Mouse (Mus musculus) macrophage (primary cell): ENCODE results near the gene Ap4e1. TPM values are rescaled to one million over a fixed set of nuclear protein-coding genes. Genes with fewer than 3 reads are reported as not detected.
"Not testable (repeated sequence)": the region's sequence is repeated elsewhere in the genome, so short reads cannot be mapped to it uniquely, and the experiment has no call there.

Experiments used
- H3K27ac ChIP-seq: fragments of 350-480 bp; formaldehyde crosslinking; 2 replicates; pipeline ENCODE4 v1.9.0; 2021
- H3K36me3 ChIP-seq: fragments of 350-480 bp; formaldehyde crosslinking; 2 replicates; pipeline ENCODE4 v1.9.0; 2021; ENCODE audit errors: inconsistent target
- H3K4me3 ChIP-seq: fragments of 350-480 bp; formaldehyde crosslinking; 2 replicates; pipeline ENCODE4 v1.9.0; 2021; ENCODE audit errors: inconsistent target
- H3K79me2 ChIP-seq: fragments of 350-480 bp; formaldehyde crosslinking; 2 replicates; pipeline ENCODE4 v1.9.0; 2021; ENCODE audit errors: inconsistent target
- WGBS: methylation state at CpG from one replicate; pipeline ENCODE4 v1.1.7; 2026; ENCODE audit warnings: inconsistent platforms; ENCODE audit not compliant: missing documents; 5-methylcytosine and 5-hydroxymethylcytosine counted together
- polyA plus RNA-seq: library from polyadenylated mRNA; stranded (reverse); fragments of 250-400 nt; gene quantifications from 3 replicates; pipeline ENCODE4 v1.2.4, GENCODE M21; 2018; ENCODE audit warnings: inconsistent platforms

Gene Ap4e1
- polyA plus RNA-seq, 1 experiment from 2014 or later, result 6.6 TPM

- Histone ChIP-seq H3K4me3 (no peak overlapping the region), H3K27ac (peak overlapping the region; percentile 76), H3K79me2 (no peaks in the 10 kb centered on the region), H3K36me3 (0 out of 2 replicates have a peak, but pooled peaks cover 20% of the 10 kb centered on the region)
- 55% methylated on average over 9 of the region's 9 CpGs for whole genome bisulfite sequencing
Observed at GRCm38 (mm10) chr2:127035006-127035605, 26.6 kb downstream of the Ap4e1 start.

GRCm38 (mm10) chr2:127037299-127037698 is 28.8 kb downstream of the Ap4e1 start:
- no peaks in the 10 kb centered on the region for H3K79me2 ChIP-seq
- H3K27ac ChIP-seq, result no peak overlapping the region
- peaks cover 15% of the 10 kb centered on the region; the same call in 1 of the 2 replicates for H3K36me3 ChIP-seq
- 93% methylated on average over 4 of the region's 4 CpGs for WGBS
- no peak overlapping the region for H3K4me3 ChIP-seq

- no peak overlapping the region for H3K27ac ChIP-seq
- H3K79me2 ChIP-seq, result no peaks in the 10 kb centered on the region
- WGBS, result 95% methylated on average over 9 of the region's 9 CpGs
- peaks cover 57% of the 10 kb centered on the region for H3K36me3 ChIP-seq
- H3K4me3 ChIP-seq, result no peak overlapping the region
Observed at GRCm38 (mm10) chr2:127061471-127061870, 53.0 kb downstream of the Ap4e1 start.

- H3K4me3 ChIP-seq, result no peak overlapping the region
- H3K36me3 ChIP-seq, result peaks cover 15% of the 10 kb centered on the region; the same call in 1 of the 2 replicates
- WGBS, result 98% methylated on average over 7 of the region's 7 CpGs
- peaks cover 32% of the 10 kb centered on the region for H3K79me2 ChIP-seq
- no peak overlapping the region for H3K27ac ChIP-seq
Observed at GRCm38 (mm10) chr2:127068806-127069205, 60.3 kb downstream of the Ap4e1 start.

GRCm38 (mm10) chr2:127069781-127070434 is 61.4 kb downstream of the Ap4e1 start:
- Histone ChIP-seq H3K36me3 (0 out of 2 replicates have a peak, but pooled peaks cover 22% of the 10 kb centered on the region), H3K4me3 (peak overlapping the region; percentile 76; the same call in 1 of the 2 replicates), H3K27ac (peak overlapping the region; percentile 54), H3K79me2 (peaks cover 43% of the 10 kb centered on the region)
- WGBS, result 34% methylated on average over 11 of the region's 11 CpGs

- Histone ChIP-seq H3K27ac (peak within 1 kb of the TSS; percentile 64), H3K4me3 (peak within 1 kb of the TSS; percentile 76), H3K79me2 (peaks cover 48% of the 10 kb centered on the region), H3K36me3 (0 out of 2 replicates have a peak, but pooled peaks cover 18% of the 10 kb centered on the region)
- WGBS, result under 1% methylated on average over 22 of the region's 32 CpGs
Observed at GRCm38 (mm10) chr2:127070435-127070841, 61.9 kb downstream of the Ap4e1 start, which contains the start of gene Blvra. TSS of gene Blvra (plus strand) at chr2:127070665.

- WGBS, result 12% methylated on average over 7 of the region's 9 CpGs
- peak overlapping the region; percentile 76 for H3K4me3 ChIP-seq
- peak overlapping the region; percentile 64 for H3K27ac ChIP-seq
- H3K36me3 ChIP-seq, result 0 out of 2 replicates have a peak, but pooled peaks cover 17% of the 10 kb centered on the region
- peaks cover 52% of the 10 kb centered on the region for H3K79me2 ChIP-seq
Observed at GRCm38 (mm10) chr2:127070879-127071278, 62.4 kb downstream of the Ap4e1 start.

- Histone ChIP-seq H3K27ac (no peak overlapping the region), H3K79me2 (peaks cover 80% of the 10 kb centered on the region), H3K4me3 (no peak overlapping the region), H3K36me3 (0 out of 2 replicates have a peak, but pooled peaks cover 8% of the 10 kb centered on the region)
- WGBS, result 100% methylated on average over 2 of the region's 2 CpGs
Observed at GRCm38 (mm10) chr2:127074116-127074515, 65.6 kb downstream of the Ap4e1 start.

- H3K4me3 ChIP-seq, result no peak overlapping the region
- no peak overlapping the region for H3K27ac ChIP-seq
- peaks cover 81% of the 10 kb centered on the region for H3K79me2 ChIP-seq
- 0 out of 2 replicates have a peak, but pooled peaks cover 8% of the 10 kb centered on the region for H3K36me3 ChIP-seq
- WGBS, result 95% methylated on average over 9 of the region's 9 CpGs
Observed at GRCm38 (mm10) chr2:127077611-127078010, 69.1 kb downstream of the Ap4e1 start.

GRCm38 (mm10) chr2:127079066-127079465 is 70.5 kb downstream of the Ap4e1 start:
- Histone ChIP-seq H3K79me2 (peaks cover 79% of the 10 kb centered on the region), H3K27ac (peak overlapping the region; percentile 99)
- WGBS, result 27% methylated on average over 1 of the region's 2 CpGs
- not testable (repeated sequence) for H3K4me3 ChIP-seq, H3K36me3 ChIP-seq

- H3K4me3 ChIP-seq, result peak overlapping the region; percentile 19
- 34% methylated on average over 10 of the region's 11 CpGs for WGBS
- H3K36me3 ChIP-seq, result 0 out of 2 replicates have a peak, but pooled peaks cover 5% of the 10 kb centered on the region
- peak overlapping the region; percentile 99 for H3K27ac ChIP-seq
- H3K79me2 ChIP-seq, result peaks cover 73% of the 10 kb centered on the region
Observed at GRCm38 (mm10) chr2:127079881-127080590, 71.5 kb downstream of the Ap4e1 start.

GRCm38 (mm10) chr2:127080591-127081218 is 72.2 kb downstream of the Ap4e1 start:
- H3K27ac ChIP-seq, result peak overlapping the region; percentile 99
- peaks cover 66% of the 10 kb centered on the region for H3K79me2 ChIP-seq
- H3K4me3 ChIP-seq, result peak overlapping the region; percentile 19
- 89% methylated on average over 11 of the region's 11 CpGs for WGBS
- 0 out of 2 replicates have a peak, but pooled peaks cover 5% of the 10 kb centered on the region for H3K36me3 ChIP-seq

GRCm38 (mm10) chr2:127086235-127086634 is 77.7 kb downstream of the Ap4e1 start:
- Histone ChIP-seq H3K79me2 (peaks cover 47% of the 10 kb centered on the region), H3K4me3 (no peak overlapping the region), H3K36me3 (peaks cover 34% of the 10 kb centered on the region), H3K27ac (peak overlapping the region; percentile 81)
- WGBS, result 29% methylated on average over 5 of the region's 5 CpGs

GRCm38 (mm10) chr2:127090151-127090550 is 81.6 kb downstream of the Ap4e1 start:
- Histone ChIP-seq H3K79me2 (peaks cover 17% of the 10 kb centered on the region; the same call in 1 of the 2 replicates), H3K36me3 (peaks cover 66% of the 10 kb centered on the region)
- not testable (repeated sequence) for H3K4me3 ChIP-seq, H3K27ac ChIP-seq
